In the genomic region with DNA sequence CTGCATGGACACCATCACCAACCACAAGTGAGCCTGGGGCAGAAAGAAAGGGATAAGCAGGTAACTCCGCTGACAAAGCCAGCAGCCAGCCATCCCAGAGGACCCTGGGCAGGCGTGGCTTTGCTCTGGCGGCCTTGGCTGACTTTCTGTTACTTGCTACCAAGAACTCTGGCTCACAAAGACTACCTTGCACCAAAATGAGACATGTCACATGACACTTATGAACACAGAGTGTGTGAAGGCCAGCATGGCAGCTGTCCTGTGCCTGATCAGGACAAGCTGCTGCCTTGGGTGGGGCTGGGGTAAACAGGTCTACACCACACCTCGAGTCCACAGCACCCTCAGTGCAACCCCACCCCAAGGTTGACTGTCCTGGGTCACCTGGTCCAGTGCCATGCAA, we compare ENCODE assay signal across 18 mouse cellular contexts. TPM values are rescaled to one million over a fixed set of nuclear protein-coding genes. Genes with fewer than 3 reads are reported as not detected.
DNase-seq lines count a peak whose midpoint lies in the region; ATAC-seq and TF ChIP-seq lines count a peak whose summit lies in the region.
"Had no signal": no experiment of that assay in that cellular context is flagged by ENCODE, and none has a peak within 500 bp of the region (broad histone marks: within the 10 kb centered on the region; RNA-seq: fewer than 3 reads in every experiment).

No protein-coding gene starts in this region.

- no peak for TF ChIP-seq EP300 in liver, postnatal 0 days (IDR thresholded peaks at IDR 0.05; ENCODE audit: low read depth)

- H3K36me3 ChIP-seq in heart, embryonic 12.5 days = peaks cover 8% of the 10 kb centered on the region
- H3K36me3 ChIP-seq in liver, adult 2 months (ENCODE audit: control insufficient read depth, insufficient read depth, low read length) = no peaks in the 10 kb centered on the region
- no peaks in the 10 kb centered on the region for H3K36me3 ChIP-seq in liver, postnatal 0 days (replicated peaks; ENCODE audit: insufficient read depth, low read length)
- H3K36me3 ChIP-seq in myocyte (ENCODE audit: control insufficient read depth, insufficient read depth) = no peaks in the 10 kb centered on the region

- 92% methylated on average over 4 of the region's 4 CpGs for WGBS in heart, embryonic 12.5 days
- 34% methylated on average over 4 of the region's 4 CpGs for WGBS in liver, adult 2 months
- WGBS in liver, postnatal 0 days (ENCODE audit: insufficient replicate concordance) = 76% methylated on average over 4 of the region's 4 CpGs

- TF ChIP-seq CTCF in liver, adult 2 months (IDR thresholded peaks at IDR 0.05; ENCODE audit: low read depth, low read length) = no peak
- TF ChIP-seq CTCF in liver, postnatal 0 days (IDR thresholded peaks at IDR 0.05; ENCODE audit: low read depth) = no peak

- no peak for ATAC-seq in heart, embryonic 12.5 days (ENCODE audit: insufficient number of reproducible peaks, low FRiP score)
- ATAC-seq in liver, postnatal 0 days = no peak
- ATAC-seq: hindbrain, postnatal 0 days had no signal

- H3K4me1 ChIP-seq in heart, embryonic 12.5 days (replicated peaks) = peaks cover 89% of the 10 kb centered on the region
- peaks cover 47% of the 10 kb centered on the region for H3K4me1 ChIP-seq in liver, adult 2 months (ENCODE audit: control insufficient read depth, insufficient read depth, low read length)
- peaks cover 5% of the 10 kb centered on the region; the same call in 1 of the 2 replicates for H3K4me1 ChIP-seq in liver, postnatal 0 days (ENCODE audit: insufficient read depth)

- no peaks in the 10 kb centered on the region for H3K27me3 ChIP-seq in heart, embryonic 12.5 days (replicated peaks)
- no peaks in the 10 kb centered on the region for H3K27me3 ChIP-seq in liver, adult 2 months (ENCODE audit: control insufficient read depth, insufficient read depth, low read length)
- H3K27me3 ChIP-seq in liver, postnatal 0 days (ENCODE audit: insufficient read depth, low read length) = no peaks in the 10 kb centered on the region
- no peaks in the 10 kb centered on the region for H3K27me3 ChIP-seq in myocyte (ENCODE audit: control insufficient read depth, insufficient read depth, insufficient read length)
- H3K27me3 ChIP-seq: limb, embryonic 15.5 days had no signal

- no peak overlapping the region for H3K4me3 ChIP-seq in heart, embryonic 12.5 days
- H3K4me3 ChIP-seq in liver, adult 2 months (ENCODE audit: insufficient read depth, low read depth, low read length) = no peak overlapping the region
- no peak overlapping the region for H3K4me3 ChIP-seq in liver, postnatal 0 days (ENCODE audit: low read depth, low read length)
- no peak overlapping the region for H3K4me3 ChIP-seq in myocyte
- H3K4me3 ChIP-seq: erythroblast, embryonic 14.5 days; limb, embryonic 15.5 days had no signal

- H3ac ChIP-seq in myocyte (ENCODE audit: control insufficient read depth, insufficient read length) = no peak overlapping the region

- peaks cover 63% of the 10 kb centered on the region for H3K79me2 ChIP-seq in liver, adult 2 months (ENCODE audit: control insufficient read depth, insufficient read depth, low read length)
- peaks cover 99% of the 10 kb centered on the region for H3K79me2 ChIP-seq in myocyte (ENCODE audit: control insufficient read depth, insufficient read depth)

- no peak overlapping the region for H3K9ac ChIP-seq in heart, embryonic 12.5 days
- H3K9ac ChIP-seq in liver, adult 2 months (ENCODE audit: low read depth, low read length) = no peak overlapping the region
- no peak overlapping the region for H3K9ac ChIP-seq in liver, postnatal 0 days (replicated peaks)
- H3K9ac ChIP-seq: limb, embryonic 15.5 days had no signal

- H3K4me2 ChIP-seq in heart, embryonic 12.5 days = no peak overlapping the region
- no peak overlapping the region for H3K4me2 ChIP-seq in liver, postnatal 0 days (ENCODE audit: low read depth, low read length)
- H3K4me2 ChIP-seq in myocyte (ENCODE audit: low read depth) = no peak overlapping the region
- H3K4me2 ChIP-seq: limb, embryonic 15.5 days; midbrain, embryonic 11.5 days had no signal

- no peak for TF ChIP-seq POLR2A in liver, adult 2 months (IDR thresholded peaks at IDR 0.05; ENCODE audit: extremely low read depth, insufficient read depth, low read length)
- TF ChIP-seq POLR2A in myocyte (IDR thresholded peaks at IDR 0.05; ENCODE audit: insufficient read length, low read depth) = no peak

- no peak overlapping the region for H3K27ac ChIP-seq in heart, embryonic 12.5 days (ENCODE audit: poor library complexity, severe bottlenecking)
- peak overlapping the region; percentile 19 for H3K27ac ChIP-seq in liver, adult 2 months (replicated peaks; ENCODE audit: insufficient read depth, low read depth, low read length)
- no peak overlapping the region for H3K27ac ChIP-seq in liver, postnatal 0 days (ENCODE audit: low read depth)
- H3K27ac ChIP-seq: hindbrain, postnatal 0 days; limb, embryonic 15.5 days had no signal

- no peaks in the 10 kb centered on the region for H3K9me3 ChIP-seq in heart, embryonic 12.5 days (replicated peaks)
- H3K9me3 ChIP-seq in liver, postnatal 0 days (ENCODE audit: low read length) = no peaks in the 10 kb centered on the region
- H3K9me3 ChIP-seq: limb, embryonic 15.5 days had no signal

- peak; percentile 72 for DNase-seq in adrenal gland, postnatal 10 days
- no peak for DNase-seq in adrenal gland, postnatal 25 days
- peak; percentile 95 for DNase-seq in heart, adult 11 months
- DNase-seq in liver, adult 2 months (ENCODE audit: extremely low read depth, low read depth, low spot score) = peak; percentile 84
- no peak for DNase-seq in liver, postnatal 0 days
- DNase-seq in lung, postnatal 10 days = no peak
- DNase-seq: cerebellum, adult 11 months; heart, postnatal 14 days; kidney, adult 9 months; lung, adult 2 months; lung, postnatal 4 days; thymus, postnatal 36 days had no signal

TF ChIP-seq in myocyte, 11 proteins besides CTCF, POLR2A, EP300 and RAD21:
- TF ChIP-seq TCF12 (IDR thresholded peaks at IDR 0.05; ENCODE audit: insufficient read depth, poor library complexity, severe bottlenecking) = no peak
- no peak for TF ChIP-seq REST (IDR thresholded peaks at IDR 0.05; ENCODE audit: insufficient read depth, insufficient read length)
- TF ChIP-seq E2F4 (IDR thresholded peaks at IDR 0.05; ENCODE audit: insufficient read depth) = no peak
- TF ChIP-seq MYOD1 (IDR thresholded peaks at IDR 0.05; ENCODE audit: control insufficient read depth in 1 of 3, insufficient read length in 2 of 3, low read depth in 2 of 3) = peak in 2 of 3 experiments; percentile 7 to 68
- TF ChIP-seq USF1 (IDR thresholded peaks at IDR 0.05; ENCODE audit: low read depth) = peak; percentile 22
- TF ChIP-seq MYOG (IDR thresholded peaks at IDR 0.05; ENCODE audit: control insufficient read depth in 1 of 3, insufficient read depth in 1 of 3, insufficient read length in 2 of 3, low read depth in 2 of 3) = peak in 2 of 3 experiments; percentile 24 to 56

RNA-seq across cellular contexts. Expression of a gene that starts 51.6 kb away (rescaled TPM):
- total RNA-seq in adrenal gland, postnatal 10 days (2021) = 100 to 1,000 TPM; 125 to 153 TPM
- total RNA-seq in adrenal gland, postnatal 25 days (2021) = 316 and 358 TPM in 2 replicates
- polyA plus RNA-seq in heart, embryonic 12.5 days (2016; fragmentation: Nextera tagmentation; extraction: Ambion mirVana) = 17.0 and 18.6 TPM in 2 replicates
- 7.1 and 9.4 TPM in 2 replicates for total RNA-seq in liver, adult 2 months (2014; rRNA removed)
- polyA plus RNA-seq in liver, adult 2 months (2012; rRNA removed) = 15.0 and 17.0 TPM in 2 replicates
- 3.1 and 3.4 TPM in 2 replicates for polyA plus RNA-seq in liver, postnatal 0 days (2015; fragmentation: Nextera tagmentation; extraction: Ambion mirVana)
- 127 TPM for polyA plus RNA-seq in myocyte (2012; fragmentation: generic; extraction: Trizol)

Comparison
In these comparisons a context has a peak if more than half of its experiments do, and no peak if none do; other contexts are left out.
1. DNase-seq: peak in adrenal gland, postnatal 10 days (single experiment), heart, adult 11 months (single experiment) and liver, adult 2 months (single experiment); none in adrenal gland, postnatal 25 days (single experiment), liver, postnatal 0 days (single experiment) and lung, postnatal 10 days (single experiment).